ENCODE assay signal across 8 mouse cellular contexts in genomic region chr6:90422565-90422964, GRCm38 (mm10). TPM values are rescaled to one million over a fixed set of nuclear protein-coding genes. Genes with fewer than 3 reads are reported as not detected.
DNase-seq lines count a peak whose midpoint lies in the region; ATAC-seq and TF ChIP-seq lines count a peak whose summit lies in the region.

No protein-coding gene starts in this region.

- peak overlapping the region; percentile 31; the same call in 1 of the 2 replicates for H3K9ac ChIP-seq in heart, embryonic 14.5 days (ENCODE audit: low read length)
- no peak overlapping the region for H3K9ac ChIP-seq in liver, embryonic 12.5 days
- no peak overlapping the region; the same call in 1 of the 2 replicates for H3K9ac ChIP-seq in stomach, postnatal 0 days (ENCODE audit: low read length)

- no peak for TF ChIP-seq EP300 in stomach, postnatal 0 days (optimal IDR thresholded peaks at IDR 0.05)

- H3K4me3 ChIP-seq in heart, embryonic 14.5 days (ENCODE audit: control insufficient read depth in 1 of 2, insufficient read depth in 1 of 2, low read depth in 1 of 2, low read length in 2 of 2), result peak overlapping the region; percentile 24 to 31; a peak in 3 of 4 replicates
- no peak overlapping the region for H3K4me3 ChIP-seq in liver, embryonic 12.5 days
- no peak overlapping the region for H3K4me3 ChIP-seq in stomach, postnatal 0 days (ENCODE audit: low read depth, low read length)

- peaks cover 0 to 2% of the 10 kb centered on the region in 2 experiments; a peak in 1 of 4 replicates for H3K4me1 ChIP-seq in heart, embryonic 14.5 days (ENCODE audit: control insufficient read depth in 2 of 2, insufficient read depth in 2 of 2, low read length in 2 of 2)
- no peaks in the 10 kb centered on the region for H3K4me1 ChIP-seq in liver, embryonic 12.5 days
- no peaks in the 10 kb centered on the region for H3K4me1 ChIP-seq in stomach, postnatal 0 days (replicated peaks; ENCODE audit: control insufficient read depth, insufficient read depth)

- H3K4me2 ChIP-seq in heart, embryonic 14.5 days (ENCODE audit: low read length), result peak overlapping the region; percentile 65
- peak overlapping the region; percentile 48 for H3K4me2 ChIP-seq in liver, embryonic 12.5 days
- peak overlapping the region; percentile 41 for H3K4me2 ChIP-seq in stomach, postnatal 0 days (replicated peaks; ENCODE audit: low read depth)

- TF ChIP-seq CTCF in stomach, postnatal 0 days (IDR thresholded peaks at IDR 0.05; ENCODE audit: low read depth), result peak; percentile 97

- H3K27me3 ChIP-seq in heart, embryonic 14.5 days (ENCODE audit: control insufficient read depth, insufficient read depth, low read length), result peaks cover 9% of the 10 kb centered on the region
- peaks cover 12% of the 10 kb centered on the region for H3K27me3 ChIP-seq in liver, embryonic 12.5 days (replicated peaks)
- no peaks in the 10 kb centered on the region for H3K27me3 ChIP-seq in stomach, postnatal 0 days (ENCODE audit: control insufficient read depth, insufficient read depth, low read length)

- peak; percentile 70 for DNase-seq in CD4-positive helper T cell, adult 2 months (ENCODE audit: low read depth, low spot score)
- peak; percentile 92 for DNase-seq in brain, adult 2 months (ENCODE audit: low read depth, low spot score)
- DNase-seq in fibroblast of lung, adult 2 months (ENCODE audit: low read depth), result peak; percentile 40
- DNase-seq in kidney, postnatal 10 days, result peak; percentile 90
- peak; percentile 79 for DNase-seq in neural tube, embryonic 10.5 days (ENCODE audit: extremely low spot score, low spot score)
- DNase-seq in stomach, postnatal 0 days (ENCODE audit: low spot score), result peak; percentile 77

- no peaks in the 10 kb centered on the region for H3K36me3 ChIP-seq in heart, embryonic 14.5 days (ENCODE audit: control insufficient read depth, insufficient read depth, low read length)
- no peaks in the 10 kb centered on the region for H3K36me3 ChIP-seq in liver, embryonic 12.5 days
- no peaks in the 10 kb centered on the region for H3K36me3 ChIP-seq in stomach, postnatal 0 days (ENCODE audit: control insufficient read depth, insufficient read depth, low read length)

- H3K9me3 ChIP-seq in heart, embryonic 14.5 days (ENCODE audit: control insufficient read depth, low read length), result no peaks in the 10 kb centered on the region
- no peaks in the 10 kb centered on the region for H3K9me3 ChIP-seq in liver, embryonic 12.5 days (replicated peaks)
- H3K9me3 ChIP-seq in stomach, postnatal 0 days (ENCODE audit: control insufficient read depth, low read length), result no peaks in the 10 kb centered on the region

- no peak overlapping the region for H3K27ac ChIP-seq in heart, embryonic 14.5 days (replicated peaks in 1 of 2; ENCODE audit: control insufficient read depth in 1 of 2, insufficient read depth in 1 of 2, low read depth in 2 of 2, low read length in 2 of 2)
- no peak overlapping the region for H3K27ac ChIP-seq in liver, embryonic 12.5 days
- no peak overlapping the region for H3K27ac ChIP-seq in stomach, postnatal 0 days (replicated peaks)

- peak; percentile 60; the same call in 1 of the 2 replicates for ATAC-seq in heart, embryonic 14.5 days (ENCODE audit: insufficient number of reproducible peaks, insufficient read depth, low FRiP score, low read depth)
- ATAC-seq in liver, embryonic 12.5 days, result peak; percentile 78
- ATAC-seq in stomach, postnatal 0 days (ENCODE audit: low FRiP score, low TSS enrichment), result peak; percentile 76

- WGBS in heart, embryonic 14.5 days, result 4% methylated on average over 14 of the region's 14 CpGs
- WGBS in liver, embryonic 12.5 days (ENCODE audit: insufficient replicate concordance), result 5% methylated on average over 14 of the region's 14 CpGs
- whole genome bisulfite sequencing in stomach, postnatal 0 days, result 5% methylated on average over 14 of the region's 14 CpGs

RNA-seq across cellular contexts. Expression of gene Cfap100, which starts 6.0 kb away (rescaled TPM):
- 0.24 and 0.30 TPM in 2 replicates for polyA plus RNA-seq in heart, embryonic 14.5 days (2014; fragmentation: Nextera tagmentation; extraction: Ambion mirVana)
- polyA plus RNA-seq in liver, embryonic 12.5 days (2016; fragmentation: Nextera tagmentation; extraction: Ambion mirVana), result not detected in 2 replicates
- polyA plus RNA-seq in stomach, postnatal 0 days (2015; fragmentation: Nextera tagmentation; extraction: Ambion mirVana), result 0.30 and 0.34 TPM in 2 replicates

RNA-seq across cellular contexts. Expression of gene Klf15, which starts 39.8 kb away (rescaled TPM):
- 13.1 and 14.9 TPM in 2 replicates for polyA plus RNA-seq in heart, embryonic 14.5 days (2014; fragmentation: Nextera tagmentation; extraction: Ambion mirVana)
- 8.6 and 10.3 TPM in 2 replicates for polyA plus RNA-seq in liver, embryonic 12.5 days (2016; fragmentation: Nextera tagmentation; extraction: Ambion mirVana)
- 4.1 and 4.2 TPM in 2 replicates for polyA plus RNA-seq in stomach, postnatal 0 days (2015; fragmentation: Nextera tagmentation; extraction: Ambion mirVana)

RNA-seq across cellular contexts. Expression of gene Zxdc, which starts 53.3 kb away (rescaled TPM):
- 11.0 and 11.5 TPM in 2 replicates for polyA plus RNA-seq in heart, embryonic 14.5 days (2014; fragmentation: Nextera tagmentation; extraction: Ambion mirVana)
- polyA plus RNA-seq in liver, embryonic 12.5 days (2016; fragmentation: Nextera tagmentation; extraction: Ambion mirVana), result 5.6 and 7.9 TPM in 2 replicates
- polyA plus RNA-seq in stomach, postnatal 0 days (2015; fragmentation: Nextera tagmentation; extraction: Ambion mirVana), result 4.7 and 4.9 TPM in 2 replicates

Comparison
In these comparisons a context has a peak if more than half of its experiments do, and no peak if none do; other contexts are left out.
1. DNase-seq: peak in every context shown above with its lines; median percentile 92 in brain, adult 2 months; 90 in kidney, postnatal 10 days; 79 in neural tube, embryonic 10.5 days; 77 in stomach, postnatal 0 days; 70 in CD4-positive helper T cell, adult 2 months; 40 in fibroblast of lung, adult 2 months.
2. H3K4me3 ChIP-seq: peak in heart, embryonic 14.5 days (2 of 2); none in liver, embryonic 12.5 days (single experiment) and stomach, postnatal 0 days (single experiment).
3. Peak in every context shown above with its lines, with median percentiles within 50 percentile points of each other: ATAC-seq and H3K4me2 ChIP-seq.